Mouse (Mus musculus) left cerebral cortex, postnatal 10 days (tissue): Measurements from ENCODE around the gene Csnk1g1. TPM values are rescaled to one million over a fixed set of nuclear protein-coding genes. Genes with fewer than 3 reads are reported as not detected.
A peak's percentile ranks its signal among the peaks of the same experiment; 100 is the strongest.

ENCODE experiments used
- DNase-seq, 2 experiments: peaks; one replicate each; pipeline ENCODE4 v3.0.0; 2021 to 2022; ENCODE audit warnings: low spot score in 2 of 2, mixed read lengths in 1 of 2; ENCODE audit errors: extremely low spot score in 1 of 2
- intact Hi-C: fragments of 180-260 bp; cut with DNase I; formaldehyde crosslinking; loops from one replicate; pipeline ENCODE4 v1.15.1; 2025
- total RNA-seq, 2 experiments: library from RNA; stranded (reverse); gene quantifications; 2 replicates each; pipeline ENCODE4 v1.2.3; 2021

Gene Csnk1g1
- total RNA-seq, 2 experiments from 2014 or later: 45.9 to 56.4 TPM

GRCm38 (mm10) chr9:65982841-65983240, 74.1 kb downstream of the Csnk1g1 start:
- intact Hi-C loops: no loop called here
- DNase-seq: no peak

- intact Hi-C loops: no loop called here
- no peak for DNase-seq
These were observed 78.3 kb downstream of the Csnk1g1 start for GRCm38 (mm10) chr9:65987021-65987420.

GRCm38 (mm10) chr9:65995603-65996376, 87.1 kb downstream of the Csnk1g1 start:
- intact Hi-C loops: loop anchor here (10.0 kb wide), 1 partner anchor 301 kb away; no protein-coding TSS in a partner anchor
- DNase-seq: no peak

GRCm38 (mm10) chr9:65998965-65999364, 90.2 kb downstream of the Csnk1g1 start:
- intact Hi-C loops: loop anchor here (10.0 kb wide), 1 partner anchor 304 kb away; no protein-coding TSS in a partner anchor
- DNase-seq: no peak

- DNase-seq: peak; percentile 54 to 56
- intact Hi-C loops: loop anchor here (2.0 kb wide), 1 partner anchor 96 kb away; the partner anchor contains the start of genes Csnk1g1 and Trip4
These were observed 95.7 kb downstream of the Csnk1g1 start for GRCm38 (mm10) chr9:66004380-66004779.

- intact Hi-C loops: no loop called here
- peak in 1 of 2 experiments; percentile 10 for DNase-seq
These were observed 99.0 kb downstream of the Csnk1g1 start for GRCm38 (mm10) chr9:66007603-66008202.

- intact Hi-C loops: no loop called here
- no peak for DNase-seq
These were observed 111.9 kb downstream of the Csnk1g1 start for GRCm38 (mm10) chr9:66020601-66021000.

- no peak for DNase-seq
- intact Hi-C loops: no loop called here
These were observed 129.4 kb downstream of the Csnk1g1 start for GRCm38 (mm10) chr9:66038082-66038481.

- intact Hi-C loops: no loop called here
- DNase-seq: no peak
These were observed 129.9 kb downstream of the Csnk1g1 start for GRCm38 (mm10) chr9:66038581-66038980.

GRCm38 (mm10) chr9:66039290-66039689, 130.6 kb downstream of the Csnk1g1 start:
- intact Hi-C loops: no loop called here

GRCm38 (mm10) chr9:66040801-66041200, 132.1 kb downstream of the Csnk1g1 start:
- peak in 1 of 2 experiments; percentile 35 for DNase-seq
- intact Hi-C loops: no loop called here

More at GRCm38 (mm10) chr9:66039290-66039689, 130.6 kb downstream of the Csnk1g1 start:
- no peak for DNase-seq

- intact Hi-C loops: no loop called here
- DNase-seq: no peak
These were observed 133.6 kb downstream of the Csnk1g1 start for GRCm38 (mm10) chr9:66042331-66042730.

GRCm38 (mm10) chr9:66043241-66043640, 134.5 kb downstream of the Csnk1g1 start:
- intact Hi-C loops: no loop called here
- no peak for DNase-seq

GRCm38 (mm10) chr9:66049931-66050601, 141.3 kb downstream of the Csnk1g1 start:
- intact Hi-C loops: no loop called here
- DNase-seq: no peak

GRCm38 (mm10) chr9:66051493-66051892, 142.8 kb downstream of the Csnk1g1 start:
- intact Hi-C loops: no loop called here
- no peak for DNase-seq

- intact Hi-C loops: no loop called here
- no peak for DNase-seq
These were observed 144.0 kb downstream of the Csnk1g1 start for GRCm38 (mm10) chr9:66052731-66053130.

GRCm38 (mm10) chr9:66053620-66054019, 144.9 kb downstream of the Csnk1g1 start:
- no peak for DNase-seq
- intact Hi-C loops: no loop called here

- intact Hi-C loops: no loop called here
These were observed 151.0 kb downstream of the Csnk1g1 start, which contains the start of gene Ppib for GRCm38 (mm10) chr9:66059583-66060307. TSS of gene Ppib (plus strand) at chr9:66060222.

GRCm38 (mm10) chr9:66060308-66060647, 151.6 kb downstream of the Csnk1g1 start:
- intact Hi-C loops: no loop called here
- DNase-seq: no peak

More at GRCm38 (mm10) chr9:66059583-66060307, 151.0 kb downstream of the Csnk1g1 start, which contains the start of gene Ppib:
- peak; percentile 98 to 99 for DNase-seq
